Mouse (Mus musculus) cerebellum, adult 9-11 months (tissue): Measurements from ENCODE around the gene Cacna1f.

Experiments
- DNase-seq: peaks from one replicate; pipeline ENCODE4 v3.0.0; 2022

Cacna1f gene

GRCm38 (mm10) chrX:7678986-7679385 lies 72.1 kb downstream of the Cacna1f start:
- DNase-seq, result no peak

- peak; percentile 91 for DNase-seq
Measured at GRCm38 (mm10) chrX:7679405-7680056, 72.6 kb downstream of the Cacna1f start.

GRCm38 (mm10) chrX:7680057-7680412 lies 73.2 kb downstream of the Cacna1f start:
- no peak for DNase-seq

- DNase-seq, result peak; percentile 70
Measured at GRCm38 (mm10) chrX:7680864-7681263, 74.0 kb downstream of the Cacna1f start, which contains the start of gene Magix. Gene Magix (minus strand): TSS chrX:7681251.
